Mouse (Mus musculus): ENCODE results near the gene Usp6nl. TPM values are rescaled to one million over a fixed set of nuclear protein-coding genes. Genes with fewer than 3 reads are reported as not detected.

Usp6nl gene
- polyA plus RNA-seq, 1 experiment from 2014 or later, result 8.5 TPM

DNA sequence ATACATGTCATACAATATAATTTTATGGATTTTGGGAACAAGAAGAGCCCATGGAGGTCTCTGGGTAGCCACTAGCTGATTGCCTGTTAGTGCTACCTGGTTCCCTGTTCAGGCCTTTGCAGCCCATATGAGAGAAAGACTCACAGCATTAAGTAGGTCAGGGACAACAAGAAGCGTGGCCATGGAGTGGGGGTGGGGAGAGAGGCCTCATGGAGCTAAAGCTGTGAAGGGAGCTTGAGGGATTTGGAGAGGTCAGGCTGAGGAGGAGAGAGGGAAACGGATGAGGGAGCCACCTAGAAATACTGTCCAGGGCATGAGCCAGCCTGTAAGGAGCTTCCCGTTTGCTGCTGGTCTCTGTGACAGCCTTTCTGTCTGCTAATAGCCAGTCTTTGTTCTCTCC, 159.9 kb downstream of the Usp6nl start:
- ATAC-seq (replicated peaks; ENCODE audit: low FRiP score), result no peak
- Histone ChIP-seq H3K9ac (ENCODE audit: low read depth, low read length) (no peak overlapping the region), H3K27ac (ENCODE audit: low read depth, low read length) (no peak overlapping the region)

GRCm38 (mm10) chr2:6483081-6483992, 160.9 kb downstream of the Usp6nl start:
- Histone ChIP-seq H3K4me2 (no peak overlapping the region), H3K4me3 (ENCODE audit: low read depth, low read length) (no peak overlapping the region), H3K36me3 (ENCODE audit: control insufficient read depth, insufficient read depth, low read length) (no peaks in the 10 kb centered on the region), H3K27ac (ENCODE audit: low read depth, low read length) (no peak overlapping the region), H3K9ac (ENCODE audit: low read depth, low read length) (no peak overlapping the region), H3K9me3 (ENCODE audit: control insufficient read depth, low read length) (no peaks in the 10 kb centered on the region), H3K27me3 (replicated peaks; ENCODE audit: control insufficient read depth, insufficient read depth, low read length) (no peaks in the 10 kb centered on the region), H3K4me1 (replicated peaks; ENCODE audit: control insufficient read depth, insufficient read depth, low read length) (no peaks in the 10 kb centered on the region)
- WGBS, result 56% methylated on average over 8 of the region's 8 CpGs
- DNase-seq (ENCODE audit: low spot score) (no peak), ATAC-seq (replicated peaks; ENCODE audit: low FRiP score) (no peak)

More for the DNA sequence above, 159.9 kb downstream of the Usp6nl start:
- DNase-seq (ENCODE audit: low spot score), result no peak
- H3K4me3 ChIP-seq (ENCODE audit: low read depth, low read length), result no peak overlapping the region
- H3K9me3 ChIP-seq (ENCODE audit: control insufficient read depth, low read length), result no peaks in the 10 kb centered on the region
- H3K36me3 ChIP-seq (ENCODE audit: control insufficient read depth, insufficient read depth, low read length), result no peaks in the 10 kb centered on the region
- H3K4me2 ChIP-seq, result no peak overlapping the region
- WGBS, result 50% methylated on average over 3 of the region's 3 CpGs
- no peaks in the 10 kb centered on the region for H3K4me1 ChIP-seq (replicated peaks; ENCODE audit: control insufficient read depth, insufficient read depth, low read length)
- H3K27me3 ChIP-seq (replicated peaks; ENCODE audit: control insufficient read depth, insufficient read depth, low read length), result no peaks in the 10 kb centered on the region

DNA sequence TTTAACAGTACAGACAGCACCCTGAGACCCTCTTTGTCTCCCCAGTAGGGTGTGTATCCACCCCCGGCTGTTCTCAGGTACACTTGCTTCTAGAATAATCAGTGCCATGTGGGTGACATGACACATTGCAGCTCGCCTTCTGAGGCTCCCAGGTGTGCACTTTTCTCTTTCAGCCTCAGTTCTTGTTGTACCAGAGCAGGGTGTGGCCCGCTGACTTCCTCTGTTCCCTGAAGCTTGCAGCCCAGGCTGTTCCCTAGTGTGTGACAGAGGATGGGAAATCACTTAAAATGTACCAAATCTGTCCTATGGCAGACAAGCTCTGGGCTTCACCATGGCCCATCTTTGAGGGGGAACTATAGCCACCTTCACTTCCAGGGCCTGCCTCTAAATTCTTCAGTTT, 161.7 kb downstream of the Usp6nl start:
- H3K27me3 ChIP-seq (replicated peaks; ENCODE audit: control insufficient read depth, insufficient read depth, low read length), result no peaks in the 10 kb centered on the region
- no peak overlapping the region for H3K4me3 ChIP-seq (ENCODE audit: low read depth, low read length)
- ATAC-seq (replicated peaks; ENCODE audit: low FRiP score) (no peak), DNase-seq (ENCODE audit: low spot score) (no peak)
- H3K9ac ChIP-seq (ENCODE audit: low read depth, low read length), result no peak overlapping the region
- no peaks in the 10 kb centered on the region for H3K4me1 ChIP-seq (replicated peaks; ENCODE audit: control insufficient read depth, insufficient read depth, low read length)
- H3K9me3 ChIP-seq (ENCODE audit: control insufficient read depth, low read length), result no peaks in the 10 kb centered on the region
- no peak overlapping the region for H3K27ac ChIP-seq (ENCODE audit: low read depth, low read length)
- WGBS, result 72% methylated on average over 3 of the region's 3 CpGs
- H3K36me3 ChIP-seq (ENCODE audit: control insufficient read depth, insufficient read depth, low read length), result no peaks in the 10 kb centered on the region
- H3K4me2 ChIP-seq, result no peak overlapping the region

GRCm38 (mm10) chr2:6487566-6488488, 165.4 kb downstream of the Usp6nl start:
- 74% methylated on average over 10 of the region's 10 CpGs for WGBS
- no peaks in the 10 kb centered on the region for H3K36me3 ChIP-seq (ENCODE audit: control insufficient read depth, insufficient read depth, low read length)

GRCm38 (mm10) chr2:6488489-6489056, 166.1 kb downstream of the Usp6nl start:
- whole genome bisulfite sequencing, result 80% methylated on average over 14 of the region's 14 CpGs
- Histone ChIP-seq H3K36me3 (ENCODE audit: control insufficient read depth, insufficient read depth, low read length) (no peaks in the 10 kb centered on the region), H3K27me3 (replicated peaks; ENCODE audit: control insufficient read depth, insufficient read depth, low read length) (no peaks in the 10 kb centered on the region), H3K4me3 (ENCODE audit: low read depth, low read length) (no peak overlapping the region), H3K27ac (ENCODE audit: low read depth, low read length) (no peak overlapping the region), H3K4me1 (replicated peaks; ENCODE audit: control insufficient read depth, insufficient read depth, low read length) (no peaks in the 10 kb centered on the region), H3K9ac (ENCODE audit: low read depth, low read length) (no peak overlapping the region), H3K9me3 (ENCODE audit: control insufficient read depth, low read length) (no peaks in the 10 kb centered on the region), H3K4me2 (no peak overlapping the region)
- ATAC-seq (replicated peaks; ENCODE audit: low FRiP score) (no peak), DNase-seq (ENCODE audit: low spot score) (no peak)

More at GRCm38 (mm10) chr2:6487566-6488488, 165.4 kb downstream of the Usp6nl start:
- ATAC-seq (replicated peaks; ENCODE audit: low FRiP score) (no peak), DNase-seq (ENCODE audit: low spot score) (no peak)
- no peaks in the 10 kb centered on the region for H3K27me3 ChIP-seq (replicated peaks; ENCODE audit: control insufficient read depth, insufficient read depth, low read length)
- no peaks in the 10 kb centered on the region for H3K9me3 ChIP-seq (ENCODE audit: control insufficient read depth, low read length)
- H3K27ac ChIP-seq (ENCODE audit: low read depth, low read length), result no peak overlapping the region
- no peak overlapping the region for H3K9ac ChIP-seq (ENCODE audit: low read depth, low read length)
- H3K4me2 ChIP-seq, result no peak overlapping the region
- H3K4me1 ChIP-seq (replicated peaks; ENCODE audit: control insufficient read depth, insufficient read depth, low read length), result no peaks in the 10 kb centered on the region
- H3K4me3 ChIP-seq (ENCODE audit: low read depth, low read length), result no peak overlapping the region

- Histone ChIP-seq H3K27ac (ENCODE audit: low read depth, low read length) (no peak overlapping the region), H3K4me2 (no peak overlapping the region), H3K9me3 (ENCODE audit: control insufficient read depth, low read length) (no peaks in the 10 kb centered on the region), H3K4me3 (ENCODE audit: low read depth, low read length) (no peak overlapping the region), H3K27me3 (replicated peaks; ENCODE audit: control insufficient read depth, insufficient read depth, low read length) (no peaks in the 10 kb centered on the region), H3K9ac (ENCODE audit: low read depth, low read length) (no peak overlapping the region), H3K4me1 (replicated peaks; ENCODE audit: control insufficient read depth, insufficient read depth, low read length) (no peaks in the 10 kb centered on the region), H3K36me3 (ENCODE audit: control insufficient read depth, insufficient read depth, low read length) (no peaks in the 10 kb centered on the region)
- ATAC-seq (replicated peaks; ENCODE audit: low FRiP score), result no peak
- no peak for DNase-seq (ENCODE audit: low spot score)
- 85% methylated on average over 6 of the region's 6 CpGs for WGBS
Observed at GRCm38 (mm10) chr2:6490076-6490475, 167.6 kb downstream of the Usp6nl start.

GRCm38 (mm10) chr2:6490870-6491269, 168.4 kb downstream of the Usp6nl start:
- ATAC-seq (replicated peaks; ENCODE audit: low FRiP score) (no peak), DNase-seq (ENCODE audit: low spot score) (no peak)
- Histone ChIP-seq H3K27ac (ENCODE audit: low read depth, low read length) (no peak overlapping the region), H3K27me3 (replicated peaks; ENCODE audit: control insufficient read depth, insufficient read depth, low read length) (no peaks in the 10 kb centered on the region), H3K4me2 (no peak overlapping the region), H3K4me1 (replicated peaks; ENCODE audit: control insufficient read depth, insufficient read depth, low read length) (no peaks in the 10 kb centered on the region), H3K9me3 (ENCODE audit: control insufficient read depth, low read length) (no peaks in the 10 kb centered on the region), H3K36me3 (ENCODE audit: control insufficient read depth, insufficient read depth, low read length) (no peaks in the 10 kb centered on the region), H3K9ac (ENCODE audit: low read depth, low read length) (no peak overlapping the region), H3K4me3 (ENCODE audit: low read depth, low read length) (no peak overlapping the region)
- WGBS, result 75% methylated on average over 4 of the region's 4 CpGs

DNA sequence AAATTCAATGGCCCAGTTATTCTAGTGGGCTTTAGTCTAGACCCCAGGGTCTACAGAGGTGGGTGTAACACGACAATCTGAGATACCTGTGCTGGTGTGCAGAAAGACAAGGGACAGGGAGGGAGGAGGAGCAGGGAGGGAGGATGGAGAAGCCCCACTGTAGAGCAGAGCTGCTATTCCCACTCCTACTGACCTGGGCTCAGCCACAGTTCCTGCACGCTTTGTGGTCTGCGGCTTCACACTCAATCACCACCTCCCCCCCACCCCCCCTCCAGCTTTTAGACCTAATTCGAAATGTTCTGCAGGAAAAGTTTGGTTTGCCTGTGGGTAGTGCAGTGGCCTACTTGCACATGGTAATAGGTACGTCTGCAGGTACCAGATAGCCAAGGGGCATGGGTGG, 171.4 kb downstream of the Usp6nl start:
- Histone ChIP-seq H3K36me3 (ENCODE audit: control insufficient read depth, insufficient read depth, low read length) (no peaks in the 10 kb centered on the region), H3K4me2 (no peak overlapping the region), H3K4me3 (ENCODE audit: low read depth, low read length) (no peak overlapping the region), H3K9ac (ENCODE audit: low read depth, low read length) (no peak overlapping the region), H3K27me3 (replicated peaks; ENCODE audit: control insufficient read depth, insufficient read depth, low read length) (no peaks in the 10 kb centered on the region), H3K27ac (ENCODE audit: low read depth, low read length) (no peak overlapping the region), H3K9me3 (ENCODE audit: control insufficient read depth, low read length) (no peaks in the 10 kb centered on the region), H3K4me1 (replicated peaks; ENCODE audit: control insufficient read depth, insufficient read depth, low read length) (no peaks in the 10 kb centered on the region)
- no peak for DNase-seq (ENCODE audit: low spot score)
- no peak for ATAC-seq (replicated peaks; ENCODE audit: low FRiP score)
- 73% methylated on average over 5 of the region's 5 CpGs for WGBS
